Mouse (Mus musculus) liver, adult 2 months (tissue): ENCODE measurements around the gene Nudt17. TPM values are rescaled to one million over a fixed set of nuclear protein-coding genes. Genes with fewer than 3 reads are reported as not detected.

Experiments
- DNase-seq: peaks from one replicate; pipeline ENCODE4 v3.0.0-alpha.2; 2011; ENCODE audit warnings: low read depth, low spot score; ENCODE audit errors: extremely low read depth
- H3K27ac ChIP-seq: fragments of 200-500 bp; replicated peaks from 2 replicates; pipeline ENCODE4 v1.5.1; 2012; ENCODE audit warnings: low read depth, mild to moderate bottlenecking, control low read depth, inconsistent platforms, low read length; ENCODE audit not compliant: insufficient read depth
- H3K27me3 ChIP-seq: fragments of 200-500 bp; 2 replicates; pipeline ENCODE4 v1.6.1; 2012; ENCODE audit warnings: mild to moderate bottlenecking, moderate library complexity, low read length, inconsistent platforms; ENCODE audit not compliant: control insufficient read depth, insufficient read depth
- H3K36me3 ChIP-seq: fragments of 200-500 bp; 2 replicates; pipeline ENCODE4 v1.6.1; 2012; ENCODE audit warnings: low read length, inconsistent platforms; ENCODE audit not compliant: control insufficient read depth, insufficient read depth
- H3K4me1 ChIP-seq: fragments of 200-500 bp; 2 replicates; pipeline ENCODE4 v1.6.1; 2011; ENCODE audit warnings: low read length; ENCODE audit not compliant: control insufficient read depth, insufficient read depth
- H3K4me3 ChIP-seq: fragments of 200-500 bp; 2 replicates; pipeline ENCODE4 v1.5.1; 2011; ENCODE audit warnings: low read depth, mild to moderate bottlenecking, control low read depth, low read length, moderate library complexity; ENCODE audit not compliant: insufficient read depth
- H3K79me2 ChIP-seq: fragments of 200-500 bp; 2 replicates; pipeline ENCODE4 v1.6.1; 2012; ENCODE audit warnings: inconsistent platforms, mild to moderate bottlenecking, low read length, moderate library complexity; ENCODE audit not compliant: control insufficient read depth, insufficient read depth
- H3K9ac ChIP-seq: fragments of 200-500 bp; 2 replicates; pipeline ENCODE4 v1.6.1; 2012; ENCODE audit warnings: low read depth, mild to moderate bottlenecking, control low read depth, inconsistent platforms, low read length
- CTCF ChIP-seq: fragments of 200-500 bp; IDR thresholded peaks from 2 replicates; pipeline ENCODE4 v1.5.1; 2011; ENCODE audit warnings: low read depth, low read length, control low read depth
- POLR2A ChIP-seq: fragments of 200-500 bp; IDR thresholded peaks from 2 replicates; pipeline ENCODE4 v1.6.1; 2011; ENCODE audit warnings: low read length, control low read depth; ENCODE audit not compliant: insufficient read depth; ENCODE audit errors: extremely low read depth
- WGBS: fragments of 180-500 bp; shearing (Covaris S2); methylation state at CpG from one replicate; pipeline ENCODE4 v1.1.7; 2018; 5-methylcytosine and 5-hydroxymethylcytosine counted together
- polyA plus RNA-seq: library from polyadenylated mRNA; depleted of rRNA; stranded (reverse); fragments of >200 nt; gene quantifications from 2 replicates; pipeline ENCODE4 v1.2.3, GENCODE M21; 2012
- total RNA-seq: library from RNA; depleted of rRNA; stranded (reverse); fragments of >200 nt; gene quantifications from 2 replicates; pipeline ENCODE4 v1.2.3, GENCODE M21; 2014

Nudt17 gene
- total and polyA plus RNA-seq, 2 experiments, result 0.28 to 0.69 TPM

- H3K9ac ChIP-seq, result peak overlapping the region; percentile 98; the same call in 1 of the 2 replicates
- H3K36me3 ChIP-seq, result no peaks in the 10 kb centered on the region
- H3K4me1 ChIP-seq, result peaks cover 9% of the 10 kb centered on the region
- DNase-seq, result no peak
- H3K79me2 ChIP-seq, result peaks cover 26% of the 10 kb centered on the region
- no peaks in the 10 kb centered on the region for H3K27me3 ChIP-seq
- WGBS, result 39% methylated on average over 7 of the region's 7 CpGs
- TF ChIP-seq POLR2A, result no peak
- no peak for TF ChIP-seq CTCF
- peak overlapping the region; percentile 87 for H3K27ac ChIP-seq
- H3K4me3 ChIP-seq, result peak overlapping the region; percentile 97
Observed at GRCm38 (mm10) chr3:96728634-96729402, 20.5 kb upstream of the Nudt17 start.

- Histone ChIP-seq H3K36me3 (no peaks in the 10 kb centered on the region), H3K4me3 (peak overlapping the region; percentile 97), H3K4me1 (peaks cover 9% of the 10 kb centered on the region), H3K27ac (peak overlapping the region; percentile 87), H3K9ac (peak overlapping the region; percentile 98), H3K79me2 (peaks cover 26% of the 10 kb centered on the region), H3K27me3 (no peaks in the 10 kb centered on the region)
- TF ChIP-seq POLR2A (no peak), CTCF (no peak)
- WGBS, result under 1% methylated on average over 42 of the region's 42 CpGs
- peak; percentile 57 for DNase-seq
Observed at GRCm38 (mm10) chr3:96727828-96728633, 19.7 kb upstream of the Nudt17 start.

- Histone ChIP-seq H3K79me2 (peaks cover 23% of the 10 kb centered on the region), H3K4me3 (peak within 1 kb of the TSS; percentile 97), H3K27ac (peak within 1 kb of the TSS; percentile 87), H3K36me3 (peaks cover 1% of the 10 kb centered on the region; the same call in 1 of the 2 replicates), H3K4me1 (peaks cover 9% of the 10 kb centered on the region), H3K27me3 (no peaks in the 10 kb centered on the region), H3K9ac (peak within 1 kb of the TSS; percentile 98)
- peak; percentile 83 for DNase-seq
- TF ChIP-seq POLR2A (peak; percentile 78), CTCF (no peak)
- WGBS, result under 1% methylated on average over 52 of the region's 52 CpGs
Observed at GRCm38 (mm10) chr3:96727343-96727827, 19.0 kb upstream of the Nudt17 start, which contains the start of the genes Polr3c and Rnf115. Gene Polr3c, minus strand, starts transcription at chr3:96727628. Gene Rnf115, plus strand, starts transcription at chr3:96727664.

GRCm38 (mm10) chr3:96719173-96719572, 10.8 kb upstream of the Nudt17 start:
- peaks cover 33% of the 10 kb centered on the region for H3K36me3 ChIP-seq
- 68% methylated on average over 14 of the region's 14 CpGs for WGBS

GRCm38 (mm10) chr3:96715854-96716253, 7.5 kb upstream of the Nudt17 start:
- DNase-seq, result no peak
- H3K4me1 ChIP-seq, result no peaks in the 10 kb centered on the region
- H3K79me2 ChIP-seq, result no peaks in the 10 kb centered on the region
- 74% methylated on average over 2 of the region's 2 CpGs for WGBS
- no peaks in the 10 kb centered on the region for H3K27me3 ChIP-seq
- peaks cover 52% of the 10 kb centered on the region for H3K36me3 ChIP-seq
- H3K9ac ChIP-seq, result no peak overlapping the region
- no peak overlapping the region for H3K4me3 ChIP-seq
- no peak overlapping the region for H3K27ac ChIP-seq
- TF ChIP-seq CTCF (no peak), POLR2A (no peak)

More at GRCm38 (mm10) chr3:96719173-96719572, 10.8 kb upstream of the Nudt17 start:
- H3K9ac ChIP-seq, result no peak overlapping the region
- H3K27me3 ChIP-seq, result no peaks in the 10 kb centered on the region
- TF ChIP-seq POLR2A (no peak), CTCF (peak; percentile 55)
- no peaks in the 10 kb centered on the region for H3K79me2 ChIP-seq
- no peak for DNase-seq
- no peak overlapping the region for H3K4me3 ChIP-seq
- H3K4me1 ChIP-seq, result no peaks in the 10 kb centered on the region
- no peak overlapping the region for H3K27ac ChIP-seq
